Mouse (Mus musculus): ENCODE measurements around the gene Hand2.

Gene Hand2

DNA sequence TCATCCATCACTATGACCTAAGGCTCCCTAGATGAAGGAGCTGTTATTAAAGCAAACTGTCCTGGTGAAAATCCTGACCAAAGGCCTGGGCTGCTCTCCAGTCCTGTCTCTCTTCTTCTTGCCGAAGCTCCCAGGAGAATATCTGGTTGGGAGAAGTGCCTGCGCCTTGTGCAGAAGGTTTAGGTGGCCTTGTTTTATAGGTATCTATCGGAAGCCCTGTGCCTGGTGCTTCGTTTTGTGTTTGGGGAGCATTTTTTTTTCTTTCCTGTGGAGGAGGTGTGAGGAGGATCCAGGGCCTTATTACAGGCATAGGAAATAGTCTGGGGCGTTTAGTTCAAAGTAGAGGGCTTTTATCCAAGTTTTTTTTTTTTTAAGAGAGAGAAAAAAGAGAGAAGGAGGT, 3.9 kb downstream of the Hand2 start:
- DNase-seq (ENCODE audit: low read depth, low spot score): no peak

- DNase-seq (ENCODE audit: low read depth, low spot score): no peak
Measured at GRCm38 (mm10) chr8:57325111-57325891, 4.5 kb downstream of the Hand2 start.

GRCm38 (mm10) chr8:57326091-57327065, 5.6 kb downstream of the Hand2 start:
- no peak for DNase-seq (ENCODE audit: low read depth, low spot score)

- no peak for DNase-seq (ENCODE audit: low read depth, low spot score)
Measured at GRCm38 (mm10) chr8:57327281-57328160, 6.7 kb downstream of the Hand2 start.

GRCm38 (mm10) chr8:57328161-57328920, 7.6 kb downstream of the Hand2 start:
- no peak for DNase-seq (ENCODE audit: low read depth, low spot score)

DNA sequence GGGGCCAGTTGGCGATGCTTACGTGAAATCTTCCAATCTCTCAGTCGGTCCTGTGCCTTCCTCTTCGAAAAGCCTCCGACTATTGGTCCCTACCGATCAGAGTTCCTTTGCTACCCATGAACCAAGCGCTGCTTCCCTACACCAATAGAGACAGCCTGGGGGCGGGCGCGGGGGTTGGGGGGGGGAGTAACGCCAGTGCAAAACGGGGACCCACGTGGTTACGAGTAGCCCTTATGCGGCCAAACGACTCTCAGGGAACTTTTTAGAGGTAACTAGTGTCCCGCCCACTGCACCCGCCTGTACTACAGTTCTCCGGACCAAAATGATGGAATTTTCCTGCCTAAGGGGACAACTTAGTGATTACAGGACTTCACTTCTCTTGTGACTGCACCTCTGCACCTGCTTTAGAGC, 8.2 kb downstream of the Hand2 start:
- DNase-seq (ENCODE audit: low read depth, low spot score): no peak

GRCm38 (mm10) chr8:57330106-57330505, 9.3 kb downstream of the Hand2 start:
- no peak for DNase-seq (ENCODE audit: low read depth, low spot score)

GRCm38 (mm10) chr8:57331727-57332630, 11.2 kb downstream of the Hand2 start:
- no peak for DNase-seq (ENCODE audit: low read depth, low spot score)

GRCm38 (mm10) chr8:57332676-57333482, 12.1 kb downstream of the Hand2 start:
- DNase-seq (ENCODE audit: low read depth, low spot score): no peak

DNA sequence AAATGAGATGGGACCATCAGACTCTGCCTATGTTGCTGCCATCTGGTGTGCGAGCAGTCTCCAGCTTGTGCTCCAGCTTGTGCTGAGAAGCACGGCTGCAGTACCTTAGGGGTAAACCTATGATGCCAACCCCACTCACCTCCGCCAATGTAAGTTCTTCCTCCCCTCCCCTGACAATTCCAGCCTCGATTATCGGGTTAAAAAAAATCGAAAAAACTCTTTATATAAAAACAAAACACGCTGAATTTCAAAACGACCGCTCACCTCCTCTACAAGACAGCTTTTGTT, 12.6 kb downstream of the Hand2 start:
- DNase-seq (ENCODE audit: low read depth, low spot score): no peak

GRCm38 (mm10) chr8:57333795-57334551, 13.2 kb downstream of the Hand2 start:
- no peak for DNase-seq (ENCODE audit: low read depth, low spot score)

DNA sequence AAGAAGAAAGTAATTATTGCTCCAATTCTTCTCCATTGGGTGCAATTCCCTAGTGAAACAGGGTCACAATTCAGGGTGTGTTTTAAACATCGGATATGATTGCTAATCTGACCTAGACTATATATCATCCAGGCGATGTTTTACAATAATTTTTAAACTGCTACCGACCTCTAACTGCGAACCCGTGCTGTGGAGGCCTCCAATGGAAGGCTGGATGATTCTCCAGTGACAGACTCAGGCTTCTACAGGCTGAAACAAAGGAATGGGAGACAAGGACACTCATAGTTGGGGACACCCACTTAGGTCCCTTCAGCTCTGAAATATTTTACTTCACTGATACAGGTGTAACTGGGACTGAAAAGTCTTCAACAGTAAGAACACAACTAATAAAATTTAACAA, 13.9 kb downstream of the Hand2 start:
- no peak for DNase-seq (ENCODE audit: low read depth, low spot score)

GRCm38 (mm10) chr8:57337271-57338030, 16.7 kb downstream of the Hand2 start:
- no peak for DNase-seq (ENCODE audit: low read depth, low spot score)

- no peak for DNase-seq (ENCODE audit: low read depth, low spot score)
Measured at GRCm38 (mm10) chr8:57339711-57340650, 19.2 kb downstream of the Hand2 start.

DNA sequence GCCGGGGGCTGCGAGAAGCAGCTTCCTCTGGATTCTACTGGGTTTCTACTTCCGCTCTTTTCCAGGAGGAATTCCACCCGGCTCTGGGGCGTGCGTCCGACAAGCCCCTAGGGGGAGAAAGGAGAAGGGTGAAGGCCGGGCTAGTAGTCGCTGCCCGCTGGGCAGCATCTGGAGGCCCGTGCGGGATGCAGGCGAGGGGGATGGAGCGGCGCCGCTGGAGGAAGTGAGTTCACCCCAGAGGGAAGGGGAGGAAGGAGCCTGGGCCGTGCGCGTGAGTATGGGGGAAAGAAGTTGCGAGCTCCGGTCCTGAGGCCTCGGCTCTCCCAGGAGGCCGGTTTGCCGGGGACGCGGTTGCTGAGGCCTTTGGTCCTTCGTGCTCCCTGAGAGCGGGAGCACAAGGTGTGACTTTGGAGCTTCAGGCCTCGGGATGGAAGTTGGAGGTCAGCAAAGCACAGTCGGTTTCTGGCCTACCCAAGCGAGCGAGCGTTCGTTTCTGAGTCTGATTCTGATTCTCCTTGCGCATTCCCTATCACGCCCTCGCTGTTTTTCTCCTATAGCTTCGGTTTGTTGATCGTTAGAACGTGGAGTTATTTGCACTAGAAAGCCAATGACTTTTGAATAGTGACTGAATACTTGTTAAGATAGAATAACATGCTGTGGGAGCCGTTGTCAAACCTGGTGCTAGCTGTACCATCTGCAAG, 20.2 kb downstream of the Hand2 start:
- DNase-seq (ENCODE audit: low read depth, low spot score): no peak

DNA sequence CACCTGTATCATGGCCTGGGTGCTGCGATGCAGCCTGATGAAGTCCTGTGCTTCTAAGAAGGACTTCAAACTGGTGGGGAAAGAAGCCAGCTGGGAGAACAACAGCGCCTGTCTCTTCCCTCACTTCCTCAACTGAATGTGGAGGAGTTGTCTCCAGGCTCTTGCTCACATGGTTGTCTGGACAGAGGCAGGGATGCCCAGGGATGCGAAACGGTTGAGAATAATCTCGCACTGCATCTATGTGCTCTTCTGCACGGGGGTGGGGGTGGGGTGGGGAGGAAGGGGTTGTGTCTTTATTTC, 20.7 kb downstream of the Hand2 start:
- no peak for DNase-seq (ENCODE audit: low read depth, low spot score)

Measured in embryo, embryonic 11.5 days (tissue).